Mouse (Mus musculus): ENCODE measurements around the gene Srrm4. TPM values are rescaled to one million over a fixed set of nuclear protein-coding genes. Genes with fewer than 3 reads are reported as not detected.

Gene Srrm4
- polyA plus RNA-seq, 1 experiment: not detected

GRCm38 (mm10) chr5:116457791-116458190 lies 133.8 kb downstream of the Srrm4 start:
- 84% methylated on average over 7 of the region's 7 CpGs for WGBS
- no peak overlapping the region for H3K27ac ChIP-seq (ENCODE audit: insufficient read depth, low read depth, low read length)
- peaks cover 8% of the 10 kb centered on the region for H3K4me1 ChIP-seq (ENCODE audit: control insufficient read depth, insufficient read depth, low read length)
- TF ChIP-seq POLR2A (IDR thresholded peaks at IDR 0.05; ENCODE audit: insufficient read depth, low read depth, low read length) (no peak), CTCF (IDR thresholded peaks at IDR 0.05; ENCODE audit: insufficient read depth, low read depth, low read length) (no peak)
- H3K4me3 ChIP-seq (ENCODE audit: insufficient read depth, low read depth, low read length): no peak overlapping the region

- no peak for TF ChIP-seq POLR2A (IDR thresholded peaks at IDR 0.05; ENCODE audit: insufficient read depth, low read depth, low read length)
- no peak for TF ChIP-seq CTCF (IDR thresholded peaks at IDR 0.05; ENCODE audit: insufficient read depth, low read depth, low read length)
- Histone ChIP-seq H3K4me3 (ENCODE audit: insufficient read depth, low read depth, low read length) (no peak overlapping the region), H3K27ac (ENCODE audit: insufficient read depth, low read depth, low read length) (no peak overlapping the region), H3K4me1 (ENCODE audit: control insufficient read depth, insufficient read depth, low read length) (peaks cover 8% of the 10 kb centered on the region)
- 52% methylated on average over 10 of the region's 10 CpGs for WGBS
Observed at GRCm38 (mm10) chr5:116456796-116457515, 134.7 kb downstream of the Srrm4 start.

- TF ChIP-seq CTCF (IDR thresholded peaks at IDR 0.05; ENCODE audit: insufficient read depth, low read depth, low read length) (peak; percentile 71; the same call in 1 of the 2 replicates), POLR2A (IDR thresholded peaks at IDR 0.05; ENCODE audit: insufficient read depth, low read depth, low read length) (no peak)
- H3K27ac ChIP-seq (ENCODE audit: insufficient read depth, low read depth, low read length): peak overlapping the region; percentile 19; the same call in 1 of the 2 replicates
- H3K4me1 ChIP-seq (ENCODE audit: control insufficient read depth, insufficient read depth, low read length): peaks cover 18% of the 10 kb centered on the region
- 9% methylated on average over 27 of the region's 27 CpGs for whole genome bisulfite sequencing
- H3K4me3 ChIP-seq (ENCODE audit: insufficient read depth, low read depth, low read length): peak overlapping the region; percentile 30
Observed at GRCm38 (mm10) chr5:116453401-116453851, 138.2 kb downstream of the Srrm4 start.

GRCm38 (mm10) chr5:116450901-116451300 lies 140.7 kb downstream of the Srrm4 start:
- TF ChIP-seq POLR2A (IDR thresholded peaks at IDR 0.05; ENCODE audit: insufficient read depth, low read depth, low read length) (no peak), CTCF (IDR thresholded peaks at IDR 0.05; ENCODE audit: insufficient read depth, low read depth, low read length) (no peak)
- WGBS: 85% methylated on average over 8 of the region's 8 CpGs
- Histone ChIP-seq H3K4me1 (ENCODE audit: control insufficient read depth, insufficient read depth, low read length) (peaks cover 32% of the 10 kb centered on the region), H3K4me3 (ENCODE audit: insufficient read depth, low read depth, low read length) (no peak overlapping the region), H3K27ac (ENCODE audit: insufficient read depth, low read depth, low read length) (no peak overlapping the region)

- WGBS: 66% methylated on average over 8 of the region's 8 CpGs
- TF ChIP-seq POLR2A (IDR thresholded peaks at IDR 0.05; ENCODE audit: insufficient read depth, low read depth, low read length) (no peak), CTCF (IDR thresholded peaks at IDR 0.05; ENCODE audit: insufficient read depth, low read depth, low read length) (no peak)
- peaks cover 36% of the 10 kb centered on the region for H3K4me1 ChIP-seq (ENCODE audit: control insufficient read depth, insufficient read depth, low read length)
- H3K4me3 ChIP-seq (ENCODE audit: insufficient read depth, low read depth, low read length): no peak overlapping the region
- H3K27ac ChIP-seq (ENCODE audit: insufficient read depth, low read depth, low read length): no peak overlapping the region
Observed at GRCm38 (mm10) chr5:116449522-116450225, 141.9 kb downstream of the Srrm4 start.

DNA sequence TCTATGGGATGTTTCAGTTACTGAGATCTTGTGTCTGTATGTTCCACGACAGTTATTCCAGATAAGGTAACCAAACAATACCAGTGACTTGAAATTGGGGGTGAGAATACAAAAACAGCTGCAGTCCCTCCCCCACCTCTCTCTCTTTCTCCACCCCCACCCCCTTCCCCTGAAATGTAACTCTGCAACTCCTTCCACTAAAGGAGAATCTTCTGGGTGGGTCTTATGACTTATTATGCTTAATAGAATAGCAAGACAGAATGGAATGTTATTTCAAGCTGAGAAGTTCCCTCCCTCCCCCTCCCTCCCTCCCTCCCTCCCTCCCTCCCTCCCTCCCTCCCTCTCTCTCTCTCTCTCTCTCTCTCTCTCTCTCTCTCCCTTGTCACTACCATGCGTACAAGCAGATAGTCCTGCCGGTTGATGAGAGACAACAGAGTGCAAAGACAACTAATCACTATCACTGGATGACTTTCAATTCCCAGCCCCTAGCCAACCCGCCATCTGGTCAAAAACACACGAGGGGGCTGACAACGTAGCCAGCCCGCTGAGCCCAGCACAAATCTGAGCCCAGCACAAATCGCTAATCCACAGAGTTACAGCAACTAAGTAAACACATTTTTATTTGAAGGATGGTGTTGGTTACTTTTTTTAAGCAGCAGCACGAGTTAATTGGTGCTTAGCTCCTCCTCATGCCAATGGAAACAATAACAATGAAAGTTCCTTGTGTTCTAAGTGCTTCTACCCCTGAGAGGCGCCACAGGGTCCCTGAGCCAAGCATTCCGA lies 143.0 kb downstream of the Srrm4 start:
- peak overlapping the region; percentile 62 for H3K27ac ChIP-seq (ENCODE audit: insufficient read depth, low read depth, low read length)
- peaks cover 46% of the 10 kb centered on the region for H3K4me1 ChIP-seq (ENCODE audit: control insufficient read depth, insufficient read depth, low read length)
- H3K4me3 ChIP-seq (ENCODE audit: insufficient read depth, low read depth, low read length): no peak overlapping the region
- WGBS: 11% methylated on average over 11 of the region's 11 CpGs
- TF ChIP-seq POLR2A (IDR thresholded peaks at IDR 0.05; ENCODE audit: insufficient read depth, low read depth, low read length): no peak
- no peak for TF ChIP-seq CTCF (IDR thresholded peaks at IDR 0.05; ENCODE audit: insufficient read depth, low read depth, low read length)

- TF ChIP-seq POLR2A (IDR thresholded peaks at IDR 0.05; ENCODE audit: insufficient read depth, low read depth, low read length): no peak
- no peak for TF ChIP-seq CTCF (IDR thresholded peaks at IDR 0.05; ENCODE audit: insufficient read depth, low read depth, low read length)
- H3K4me3 ChIP-seq (ENCODE audit: insufficient read depth, low read depth, low read length): no peak overlapping the region
- 31% methylated on average over 11 of the region's 11 CpGs for WGBS
- H3K27ac ChIP-seq (ENCODE audit: insufficient read depth, low read depth, low read length): peak overlapping the region; percentile 32
- peaks cover 46% of the 10 kb centered on the region for H3K4me1 ChIP-seq (ENCODE audit: control insufficient read depth, insufficient read depth, low read length)
Observed at GRCm38 (mm10) chr5:116447821-116448350, 143.7 kb downstream of the Srrm4 start.

GRCm38 (mm10) chr5:116446552-116446951 lies 145.1 kb downstream of the Srrm4 start:
- no peak for TF ChIP-seq POLR2A (IDR thresholded peaks at IDR 0.05; ENCODE audit: insufficient read depth, low read depth, low read length)
- Histone ChIP-seq H3K4me3 (ENCODE audit: insufficient read depth, low read depth, low read length) (peak overlapping the region; percentile 22), H3K27ac (ENCODE audit: insufficient read depth, low read depth, low read length) (peak overlapping the region; percentile 72; the same call in 1 of the 2 replicates), H3K4me1 (ENCODE audit: control insufficient read depth, insufficient read depth, low read length) (peaks cover 51% of the 10 kb centered on the region)
- 35% methylated on average over 23 of the region's 23 CpGs for WGBS
